ENCODE assay signal across 8 mouse cellular contexts in genomic region chr5:44048568-44049363, GRCm38 (mm10). TPM values are rescaled to one million over a fixed set of nuclear protein-coding genes. Genes with fewer than 3 reads are reported as not detected.
A peak's percentile ranks its signal among the peaks of the same experiment; 100 is the strongest.
DNase-seq lines count a peak whose midpoint lies in the region; ATAC-seq and TF ChIP-seq lines count a peak whose summit lies in the region.

No protein-coding gene starts in this region.

- no peak overlapping the region for H3K4me2 ChIP-seq in hindbrain, postnatal 0 days (ENCODE audit: low read depth, low read length)
- H3K4me2 ChIP-seq in neural tube, embryonic 15.5 days: no peak overlapping the region

- H3K36me3 ChIP-seq in hindbrain, postnatal 0 days (ENCODE audit: insufficient read depth, low read length): no peaks in the 10 kb centered on the region
- H3K36me3 ChIP-seq in neural tube, embryonic 15.5 days: no peaks in the 10 kb centered on the region

- DNase-seq in CD4-positive, CD25-positive, alpha-beta regulatory T cell, adult 2 months (ENCODE audit: low read depth, low spot score): peak; percentile 56
- DNase-seq in left cerebral cortex, adult 11 months (ENCODE audit: low spot score): peak; percentile 19
- no peak for DNase-seq in left cerebral cortex, adult 18-20 months (ENCODE audit: low spot score in 2 of 2)
- peak; percentile 39 for DNase-seq in c-Kit-positive CD71-negative TER-119-negative erythroid progenitor cells, embryonic 14.5 days (ENCODE audit: low read depth)
- DNase-seq in hindbrain, postnatal 0 days (ENCODE audit: low spot score): peak; percentile 88
- no peak for DNase-seq in right cerebral cortex, postnatal 14 days

- no peaks in the 10 kb centered on the region for H3K4me1 ChIP-seq in hindbrain, postnatal 0 days (ENCODE audit: insufficient read depth, low read length)
- no peaks in the 10 kb centered on the region for H3K4me1 ChIP-seq in neural tube, embryonic 15.5 days

- TF ChIP-seq CTCF in hindbrain, postnatal 0 days (IDR thresholded peaks at IDR 0.05; ENCODE audit: low read depth): peak; percentile 80

- H3K4me3 ChIP-seq in hindbrain, postnatal 0 days (ENCODE audit: low read length): no peak overlapping the region
- no peak overlapping the region for H3K4me3 ChIP-seq in neural tube, embryonic 15.5 days (replicated peaks)

- 49% methylated on average over 5 of the region's 5 CpGs for WGBS in hindbrain, postnatal 0 days
- WGBS in neural tube, embryonic 15.5 days: 56% methylated on average over 5 of the region's 5 CpGs

- no peaks in the 10 kb centered on the region for H3K9me3 ChIP-seq in hindbrain, postnatal 0 days (ENCODE audit: low read length)
- H3K9me3 ChIP-seq in neural tube, embryonic 15.5 days (replicated peaks): no peaks in the 10 kb centered on the region

- H3K27ac ChIP-seq in hindbrain, postnatal 0 days: no peak overlapping the region
- no peak overlapping the region for H3K27ac ChIP-seq in neural tube, embryonic 15.5 days (replicated peaks)

- H3K9ac ChIP-seq in hindbrain, postnatal 0 days (replicated peaks; ENCODE audit: low read length): no peak overlapping the region
- no peak overlapping the region for H3K9ac ChIP-seq in neural tube, embryonic 15.5 days (replicated peaks)

- H3K27me3 ChIP-seq in hindbrain, postnatal 0 days (ENCODE audit: insufficient read depth, low read length): no peaks in the 10 kb centered on the region
- no peaks in the 10 kb centered on the region for H3K27me3 ChIP-seq in neural tube, embryonic 15.5 days (replicated peaks)

- no peak for ATAC-seq in CD4-positive, CD25-positive, alpha-beta regulatory T cell, adult 4 months
- peak; percentile 53; the same call in 1 of the 2 replicates for ATAC-seq in hindbrain, postnatal 0 days
- peak; percentile 55; the same call in 1 of the 2 replicates for ATAC-seq in neural tube, embryonic 15.5 days (ENCODE audit: low FRiP score)

RNA-seq across cellular contexts. Expression of gene Prom1, which starts 53.1 kb away (rescaled TPM):
- polyA plus RNA-seq in CD4-positive, CD25-positive, alpha-beta regulatory T cell, adult 4 months (2017; shearing (Covaris generic)): 1 to 10 TPM in 1 of 2 experiments, under 1 TPM in 1; 0.69 to 1.4 TPM
- total RNA-seq in left cerebral cortex, adult 18-20 months (2021): 10 to 100 TPM in 1 of 2 experiments, 1 to 10 TPM in 1; 9.5 to 14.3 TPM
- 22.6 and 27.4 TPM in 2 replicates for total RNA-seq in hindbrain, postnatal 0 days (2014; rRNA removed)
- polyA plus RNA-seq in hindbrain, postnatal 0 days (2015; fragmentation: Nextera tagmentation; extraction: Ambion mirVana): 21.0 and 26.2 TPM in 2 replicates
- polyA plus RNA-seq in neural tube, embryonic 15.5 days (2015; fragmentation: Nextera tagmentation; extraction: Ambion mirVana): 23.2 and 33.8 TPM in 2 replicates

Comparison
In these comparisons a context has a peak if more than half of its experiments do, and no peak if none do; other contexts are left out.
1. DNase-seq: peak in CD4-positive, CD25-positive, alpha-beta regulatory T cell, adult 2 months (single experiment), left cerebral cortex, adult 11 months (single experiment), c-Kit-positive CD71-negative TER-119-negative erythroid progenitor cells, embryonic 14.5 days (single experiment) and hindbrain, postnatal 0 days (single experiment); none in left cerebral cortex, adult 18-20 months (0 of 2) and right cerebral cortex, postnatal 14 days (single experiment).